Mouse (Mus musculus) left cerebral cortex, postnatal 36 days (tissue): ENCODE data around the gene Gstp2. TPM values are rescaled to one million over a fixed set of nuclear protein-coding genes. Genes with fewer than 3 reads are reported as not detected.

Experiments used
- DNase-seq, 2 experiments: peaks; one replicate each; pipeline ENCODE4 v3.0.0; 2021 to 2022; ENCODE audit warnings: low spot score in 2 of 2, mixed read lengths in 1 of 2
- intact Hi-C: fragments of 180-260 bp; cut with DNase I; formaldehyde crosslinking; loops from one replicate; pipeline ENCODE4 v1.15.1; 2025
- total RNA-seq, 2 experiments: library from RNA; stranded (reverse); gene quantifications; 2 replicates each; pipeline ENCODE4 v1.2.3; 2021

The Gstp2 gene
- total RNA-seq = 10 to 100 TPM; 33.9 to 45.2 TPM

GRCm38 (mm10) chr19:4045966-4046865 is at the start of gene Gstp2:
TSS of gene Gstp2 (minus strand) at chr19:4046023.
- intact Hi-C loops = loop anchor here (5.0 kb wide), 1 partner anchor 51 kb away; the partner anchor contains the start of genes Cdk2ap2 and Pitpnm1

GRCm38 (mm10) chr19:4094774-4095303 is 49.0 kb upstream of the Gstp2 start:
- DNase-seq = no peak
- intact Hi-C loops = loop anchor here (5.0 kb wide), 1 partner anchor 48 kb away; the partner anchor contains the start of gene Gstp2

More at GRCm38 (mm10) chr19:4045966-4046865, at the start of gene Gstp2:
- DNase-seq = peak; percentile 73 to 79

- intact Hi-C loops = no loop called here
Measured at GRCm38 (mm10) chr19:4094348-4094747, 48.5 kb upstream of the Gstp2 start.

GRCm38 (mm10) chr19:4093772-4094171 is 47.9 kb upstream of the Gstp2 start:
- DNase-seq = no peak
- intact Hi-C loops = no loop called here

More at GRCm38 (mm10) chr19:4094348-4094747, 48.5 kb upstream of the Gstp2 start:
- no peak for DNase-seq

GRCm38 (mm10) chr19:4092750-4093149 is 46.9 kb upstream of the Gstp2 start:
- intact Hi-C loops = no loop called here
- DNase-seq = no peak

- intact Hi-C loops = no loop called here
- no peak for DNase-seq
Measured at GRCm38 (mm10) chr19:4091383-4091782, 45.6 kb upstream of the Gstp2 start.

- intact Hi-C loops = no loop called here
- DNase-seq = no peak
Measured at GRCm38 (mm10) chr19:4090446-4090845, 44.6 kb upstream of the Gstp2 start.

GRCm38 (mm10) chr19:4089128-4089527 is 43.3 kb upstream of the Gstp2 start:
- intact Hi-C loops = no loop called here
- no peak for DNase-seq

GRCm38 (mm10) chr19:4088146-4088545 is 42.3 kb upstream of the Gstp2 start:
- intact Hi-C loops = no loop called here

GRCm38 (mm10) chr19:4087090-4087489 is 41.3 kb upstream of the Gstp2 start:
- intact Hi-C loops = no loop called here
- DNase-seq = no peak

More at GRCm38 (mm10) chr19:4088146-4088545, 42.3 kb upstream of the Gstp2 start:
- DNase-seq = no peak

GRCm38 (mm10) chr19:4086156-4086555 is 40.3 kb upstream of the Gstp2 start:
- DNase-seq = no peak
- intact Hi-C loops = no loop called here

GRCm38 (mm10) chr19:4084984-4085383 is 39.2 kb upstream of the Gstp2 start:
- intact Hi-C loops = no loop called here
- no peak for DNase-seq

GRCm38 (mm10) chr19:4083826-4084225 is 38.0 kb upstream of the Gstp2 start:
- intact Hi-C loops = no loop called here
- DNase-seq = no peak

GRCm38 (mm10) chr19:4083316-4083715 is 37.5 kb upstream of the Gstp2 start:
- no peak for DNase-seq
- intact Hi-C loops = no loop called here

- no peak for DNase-seq
- intact Hi-C loops = no loop called here
Measured at GRCm38 (mm10) chr19:4082219-4082965, 36.6 kb upstream of the Gstp2 start.

- intact Hi-C loops = no loop called here
- DNase-seq = no peak
Measured at GRCm38 (mm10) chr19:4081394-4081793, 35.6 kb upstream of the Gstp2 start, which contains the start of gene Cabp2. TSS of gene Cabp2 (plus strand) at chr19:4081578.

- intact Hi-C loops = no loop called here
- DNase-seq = no peak
Measured at GRCm38 (mm10) chr19:4080511-4081009, 34.7 kb upstream of the Gstp2 start.

- no peak for DNase-seq
- intact Hi-C loops = no loop called here
Measured at GRCm38 (mm10) chr19:4079594-4079993, 33.8 kb upstream of the Gstp2 start.

GRCm38 (mm10) chr19:4075531-4075930 is 29.7 kb upstream of the Gstp2 start:
- intact Hi-C loops = no loop called here
- DNase-seq = no peak
